Mouse (Mus musculus) midbrain, postnatal 0 days (tissue): ENCODE measurements at regions not wholly inside any gene's neighbourhood (a gene's known extent, or its start where the extent isn't known, plus 50 kb on each side); places are given as distances from the start of the nearest gene placed in this dataset.
A peak's percentile ranks its signal among the peaks of the same experiment; 100 is the strongest.

ENCODE experiments used
- ATAC-seq: fragments of 200-750 bp; cut with Nextera tagmentation; 2 replicates; pipeline ENCODE4 v1.8.0; 2017; ENCODE audit warnings: moderate number of reproducible peaks, mild to moderate bottlenecking, moderate TSS enrichment, moderate library complexity; ENCODE audit not compliant: low FRiP score
- DNase-seq: peaks from one replicate; pipeline ENCODE4 v3.0.0-alpha.2; 2015; ENCODE audit warnings: low spot score
- H3K27ac ChIP-seq: fragments of 300-500 bp; sonication (generic); 2 replicates; pipeline ENCODE4 v1.5.1; 2014; ENCODE audit warnings: low read depth, mild to moderate bottlenecking, low read length, mixed read lengths
- H3K27me3 ChIP-seq: fragments of 300-500 bp; sonication (generic); 2 replicates; pipeline ENCODE4 v1.6.1; 2014; ENCODE audit warnings: low read length, control low read depth, mixed read lengths; ENCODE audit not compliant: insufficient read depth
- H3K36me3 ChIP-seq: fragments of 300-500 bp; sonication (generic); 2 replicates; pipeline ENCODE4 v1.6.1; 2014; ENCODE audit warnings: low read length, control low read depth, mixed read lengths; ENCODE audit not compliant: insufficient read depth
- H3K4me1 ChIP-seq: fragments of 300-500 bp; sonication (generic); 2 replicates; pipeline ENCODE4 v1.6.1; 2014; ENCODE audit warnings: mild to moderate bottlenecking, control low read depth, antibody characterized with exemption, low read length, mixed read lengths; ENCODE audit not compliant: insufficient read depth
- H3K4me2 ChIP-seq: fragments of 300-500 bp; sonication (generic); 2 replicates; pipeline ENCODE4 v1.6.1; 2014; ENCODE audit warnings: low read depth, mild to moderate bottlenecking, low read length, mixed read lengths; ENCODE audit not compliant: poor library complexity, severe bottlenecking
- H3K4me3 ChIP-seq: fragments of 300-500 bp; sonication (generic); 2 replicates; pipeline ENCODE4 v1.5.1; 2014; ENCODE audit warnings: low read depth, mild to moderate bottlenecking, low read length, moderate library complexity
- H3K9ac ChIP-seq: fragments of 300-500 bp; sonication (generic); replicated peaks from 2 replicates; pipeline ENCODE4 v1.6.1; 2014; ENCODE audit warnings: mild to moderate bottlenecking, low read length, moderate library complexity, mixed read lengths; ENCODE audit not compliant: poor library complexity, severe bottlenecking
- H3K9me3 ChIP-seq: fragments of 300-500 bp; sonication (generic); 2 replicates; pipeline ENCODE4 v1.6.1; 2016; ENCODE audit warnings: low read length, control low read depth
- CTCF ChIP-seq: IDR thresholded peaks from 2 replicates; pipeline ENCODE4 v1.5.1; 2016; ENCODE audit warnings: antibody characterized with exemption, mild to moderate bottlenecking
- WGBS: fragments of 180-500 bp; shearing (Covaris S2); extraction: QIAGEN DNeasy Blood & Tissue Kit; methylation state at CpG from one replicate; pipeline ENCODE4 v1.1.7; 2014; 5-methylcytosine and 5-hydroxymethylcytosine counted together

DNA sequence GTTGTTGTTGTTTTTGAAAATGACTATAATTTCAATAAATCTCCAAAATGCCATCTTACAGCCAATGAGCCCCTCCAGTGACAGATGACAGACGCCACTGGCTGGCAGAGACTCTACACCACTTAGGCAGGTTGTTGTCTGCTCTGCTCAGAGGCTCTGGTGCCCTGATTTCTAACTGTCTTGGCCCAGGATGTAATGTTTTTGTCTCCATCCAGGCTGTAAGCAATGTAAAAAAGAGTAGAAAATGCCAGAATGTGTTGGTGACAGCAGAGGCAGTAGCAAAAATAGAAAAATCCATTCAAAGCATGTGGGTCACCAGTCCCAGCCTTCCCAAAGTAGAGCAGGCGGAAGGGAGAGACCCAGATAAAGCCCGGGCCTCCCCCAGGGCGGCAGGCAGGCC, 285.5 kb downstream of the Irs2 start:
- no peak for DNase-seq
- ATAC-seq, result no peak
- no peaks in the 10 kb centered on the region for H3K4me1 ChIP-seq
- WGBS, result 70% methylated on average over 4 of the region's 4 CpGs
- no peaks in the 10 kb centered on the region for H3K27me3 ChIP-seq
- no peak overlapping the region for H3K9ac ChIP-seq
- H3K4me2 ChIP-seq, result no peak overlapping the region
- no peaks in the 10 kb centered on the region for H3K36me3 ChIP-seq
- 0 out of 2 replicates have a peak overlapping the region, but pooled peaks have one; percentile 1 for H3K27ac ChIP-seq
- H3K9me3 ChIP-seq, result no peaks in the 10 kb centered on the region
- H3K4me3 ChIP-seq, result no peak overlapping the region
- TF ChIP-seq CTCF, result no peak

DNA sequence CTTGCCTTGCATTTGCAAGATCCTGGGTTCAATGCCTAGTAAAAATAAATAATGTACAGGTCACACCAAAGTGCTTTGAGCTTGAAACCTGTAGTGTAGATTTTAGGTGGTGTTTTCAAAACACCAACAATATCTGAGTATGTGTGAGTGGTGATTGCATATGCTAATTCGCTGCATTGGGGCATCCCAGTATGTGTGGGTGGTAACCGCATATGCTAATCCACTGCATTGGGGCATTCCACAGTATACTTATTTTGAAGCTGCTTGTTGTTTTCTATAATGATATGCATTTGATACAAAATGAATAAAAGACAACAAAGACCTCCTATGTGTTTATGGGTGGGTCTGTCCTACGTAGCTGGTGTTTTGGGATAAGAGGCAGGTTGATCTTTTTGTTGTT, 285.9 kb downstream of the Irs2 start:
- Histone ChIP-seq H3K4me1 (no peaks in the 10 kb centered on the region), H3K27ac (no peak overlapping the region), H3K9ac (no peak overlapping the region), H3K4me3 (no peak overlapping the region), H3K27me3 (no peaks in the 10 kb centered on the region), H3K36me3 (no peaks in the 10 kb centered on the region), H3K9me3 (no peaks in the 10 kb centered on the region), H3K4me2 (no peak overlapping the region)
- DNase-seq (no peak), ATAC-seq (no peak)
- TF ChIP-seq CTCF, result no peak
- 87% methylated on average over 3 of the region's 3 CpGs for WGBS

DNA sequence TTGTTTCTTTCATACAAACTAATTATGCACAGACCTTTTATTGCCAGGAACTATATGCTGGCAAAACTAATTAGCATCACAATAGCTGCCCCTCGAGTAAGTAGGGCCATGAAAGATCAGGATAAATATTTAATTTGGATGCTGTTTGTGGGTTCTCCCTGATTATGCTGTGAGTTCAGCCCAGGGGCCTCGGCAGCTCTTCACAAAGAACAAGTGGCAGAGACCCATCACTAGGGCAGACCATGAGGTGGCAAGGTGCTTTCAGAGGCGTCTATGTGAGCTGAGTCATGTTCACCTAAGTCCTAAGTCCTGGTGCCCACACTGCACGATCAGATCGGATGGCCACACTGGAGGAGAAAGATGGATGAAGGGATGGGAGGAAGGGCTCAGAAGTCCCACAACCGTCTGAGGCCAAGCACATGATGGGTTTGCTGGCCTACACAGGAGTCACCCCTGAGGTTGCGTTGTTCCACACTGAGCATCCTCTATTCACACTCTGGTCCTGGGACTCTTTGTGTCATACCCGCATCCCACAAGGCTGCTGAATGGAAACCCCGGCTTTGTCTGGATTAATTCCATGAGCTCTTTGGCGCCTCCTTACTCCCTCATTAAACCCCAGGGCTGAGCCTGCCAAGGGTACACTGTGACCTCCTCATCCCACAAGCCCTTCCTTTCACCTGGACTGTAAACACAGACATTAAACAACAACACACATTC, 287.0 kb downstream of the Irs2 start:
- Histone ChIP-seq H3K36me3 (no peaks in the 10 kb centered on the region), H3K27me3 (no peaks in the 10 kb centered on the region), H3K27ac (no peak overlapping the region), H3K4me1 (no peaks in the 10 kb centered on the region), H3K4me2 (no peak overlapping the region), H3K9me3 (no peaks in the 10 kb centered on the region), H3K4me3 (no peak overlapping the region), H3K9ac (no peak overlapping the region)
- no peak for TF ChIP-seq CTCF
- ATAC-seq (no peak), DNase-seq (no peak)
- 33% methylated on average over 10 of the region's 10 CpGs for WGBS

DNA sequence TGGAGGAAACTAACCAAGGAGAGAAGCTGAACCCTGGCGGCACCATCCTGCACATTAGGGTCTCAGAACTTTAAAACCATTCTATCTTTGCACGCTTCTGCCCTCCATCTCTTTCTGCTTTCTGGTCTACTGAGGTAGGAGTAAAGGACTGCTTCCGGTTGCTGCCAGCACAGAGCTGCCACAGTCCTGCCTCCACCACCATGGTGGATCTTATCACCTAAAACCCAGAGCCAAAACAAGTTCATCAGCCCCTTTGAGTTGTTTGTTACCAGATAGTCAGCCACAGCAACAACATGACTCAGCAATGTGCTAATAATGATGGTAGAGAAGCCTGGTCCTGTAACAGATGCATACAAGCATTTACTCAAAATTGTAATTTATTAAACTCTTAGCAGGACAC, 287.9 kb downstream of the Irs2 start:
- H3K4me3 ChIP-seq, result no peak overlapping the region
- H3K9me3 ChIP-seq, result no peaks in the 10 kb centered on the region
- H3K9ac ChIP-seq, result no peak overlapping the region
- no peak for ATAC-seq
- WGBS, result 97% methylated on average over 3 of the region's 3 CpGs
- DNase-seq, result no peak
- no peak for TF ChIP-seq CTCF
- no peak overlapping the region for H3K27ac ChIP-seq
- H3K27me3 ChIP-seq, result no peaks in the 10 kb centered on the region
- H3K4me2 ChIP-seq, result no peak overlapping the region
- no peaks in the 10 kb centered on the region for H3K4me1 ChIP-seq
- H3K36me3 ChIP-seq, result no peaks in the 10 kb centered on the region

DNA sequence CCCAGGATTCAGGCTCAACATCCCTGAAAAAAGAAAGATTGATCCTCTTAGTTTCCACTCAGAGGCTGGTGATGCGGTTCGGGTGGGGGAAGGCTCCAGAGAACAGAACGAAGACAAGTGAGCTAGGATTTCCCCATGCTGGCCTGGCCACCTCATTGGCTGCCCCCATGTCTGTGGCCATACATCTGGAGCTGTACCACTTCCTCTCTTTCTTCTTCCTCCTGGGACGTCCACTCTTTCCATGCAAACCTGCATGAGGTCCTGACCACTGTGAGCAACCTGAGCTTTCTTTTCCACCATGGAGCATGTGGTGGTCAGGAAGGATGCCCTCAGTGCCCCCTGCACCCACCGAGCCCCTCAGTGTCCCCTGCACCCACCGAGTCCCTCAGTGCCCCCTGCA, 288.8 kb downstream of the Irs2 start:
- DNase-seq, result no peak
- H3K27me3 ChIP-seq, result no peaks in the 10 kb centered on the region
- no peaks in the 10 kb centered on the region for H3K4me1 ChIP-seq
- no peaks in the 10 kb centered on the region for H3K36me3 ChIP-seq
- no peak for ATAC-seq
- no peak overlapping the region for H3K4me3 ChIP-seq
- WGBS, result 87% methylated on average over 6 of the region's 6 CpGs
- no peak overlapping the region for H3K27ac ChIP-seq
- no peak overlapping the region for H3K4me2 ChIP-seq
- TF ChIP-seq CTCF, result no peak
- no peaks in the 10 kb centered on the region for H3K9me3 ChIP-seq
- H3K9ac ChIP-seq, result no peak overlapping the region

DNA sequence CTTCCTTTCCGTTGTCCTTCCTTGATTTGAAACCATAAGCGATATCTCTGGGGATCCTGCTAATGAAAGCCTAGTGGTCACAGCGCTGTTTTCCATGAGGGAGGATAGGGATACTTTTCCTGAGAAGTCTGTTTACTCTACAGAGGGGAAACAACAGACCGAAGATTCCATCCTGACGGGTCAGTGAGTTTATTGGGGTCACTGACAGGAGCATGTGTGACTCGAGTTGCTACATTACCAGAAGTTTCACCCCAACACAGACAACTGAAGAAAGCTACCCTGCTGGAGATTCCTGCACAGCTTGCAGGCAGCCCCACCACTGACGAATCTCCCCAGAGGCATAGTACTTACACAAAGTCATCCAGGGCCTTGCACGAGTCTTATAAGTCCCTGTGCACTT, 291.0 kb downstream of the Irs2 start:
- Histone ChIP-seq H3K36me3 (no peaks in the 10 kb centered on the region), H3K27me3 (no peaks in the 10 kb centered on the region), H3K27ac (no peak overlapping the region), H3K9me3 (no peaks in the 10 kb centered on the region), H3K4me2 (no peak overlapping the region), H3K4me3 (no peak overlapping the region), H3K9ac (no peak overlapping the region), H3K4me1 (no peaks in the 10 kb centered on the region)
- TF ChIP-seq CTCF, result no peak
- no peak for DNase-seq
- ATAC-seq, result no peak
- WGBS, result 78% methylated on average over 8 of the region's 8 CpGs
